Mouse (Mus musculus) cerebellum, postnatal 25 days (tissue): Measurements from ENCODE around the gene Gm5089.
A peak's percentile ranks its signal among the peaks of the same experiment; 100 is the strongest.

ENCODE experiments used
- DNase-seq, 2 experiments: peaks; one replicate each; pipeline ENCODE4 v3.0.0; 2021; ENCODE audit warnings: mixed read lengths in 2 of 2

The Gm5089 gene

GRCm38 (mm10) chr14:122463734-122464341 is 12.9 kb upstream of the Gm5089 start:
- peak; percentile 79 to 81 for DNase-seq

- peak; percentile 75 to 77 for DNase-seq
Observed at GRCm38 (mm10) chr14:122463080-122463691, 12.3 kb upstream of the Gm5089 start.

GRCm38 (mm10) chr14:122462689-122463079 is 11.8 kb upstream of the Gm5089 start:
- peak; percentile 59 to 67 for DNase-seq

GRCm38 (mm10) chr14:122461966-122462365 is 11.1 kb upstream of the Gm5089 start:
- DNase-seq: peak; percentile 55 to 66

GRCm38 (mm10) chr14:122461500-122461899 is 10.6 kb upstream of the Gm5089 start:
- DNase-seq: no peak

- peak; percentile 27 to 48 for DNase-seq
Observed at GRCm38 (mm10) chr14:122460226-122460625, 9.3 kb upstream of the Gm5089 start.

- peak; percentile 42 to 52 for DNase-seq
Observed at GRCm38 (mm10) chr14:122459776-122460175, 8.9 kb upstream of the Gm5089 start.

- DNase-seq: peak; percentile 31 to 68
Observed at GRCm38 (mm10) chr14:122459332-122459731, 8.4 kb upstream of the Gm5089 start.

GRCm38 (mm10) chr14:122455562-122455958 is 4.6 kb upstream of the Gm5089 start:
- DNase-seq: no peak

- peak; percentile 41 to 46 for DNase-seq
Observed at GRCm38 (mm10) chr14:122454901-122455561, 4.1 kb upstream of the Gm5089 start.

GRCm38 (mm10) chr14:122453996-122454738 is 3.3 kb upstream of the Gm5089 start:
- peak; percentile 46 to 53 for DNase-seq

GRCm38 (mm10) chr14:122453388-122453995 is 2.6 kb upstream of the Gm5089 start:
- DNase-seq: peak; percentile 80 to 85

GRCm38 (mm10) chr14:122452701-122453387 is 1.9 kb upstream of the Gm5089 start:
- DNase-seq: peak; percentile 37 to 42

GRCm38 (mm10) chr14:122451551-122452145 is 733 bp upstream of the Gm5089 start:
- DNase-seq: no peak

GRCm38 (mm10) chr14:122449601-122450495 is 1.1 kb downstream of the Gm5089 start:
- DNase-seq: peak; percentile 56 to 63

- no peak for DNase-seq
Observed at GRCm38 (mm10) chr14:122436850-122437249, 14.1 kb downstream of the Gm5089 start.

- DNase-seq: no peak
Observed at GRCm38 (mm10) chr14:122434039-122434438, 16.9 kb downstream of the Gm5089 start.

GRCm38 (mm10) chr14:122432558-122432957 is 18.4 kb downstream of the Gm5089 start:
- no peak for DNase-seq

GRCm38 (mm10) chr14:122427654-122428053 is 23.3 kb downstream of the Gm5089 start:
- DNase-seq: no peak

GRCm38 (mm10) chr14:122427204-122427560 is 23.7 kb downstream of the Gm5089 start:
- no peak for DNase-seq
